Mouse (Mus musculus) hindbrain, embryonic 11.5 days (tissue): ENCODE results near the gene Nrxn1. TPM values are rescaled to one million over a fixed set of nuclear protein-coding genes. Genes with fewer than 3 reads are reported as not detected.

ENCODE experiments used
- ATAC-seq: fragments of 200-750 bp; cut with Nextera tagmentation; 2 replicates; pipeline ENCODE4 v1.8.0; 2017; ENCODE audit warnings: mild to moderate bottlenecking, moderate TSS enrichment, moderate library complexity; ENCODE audit not compliant: low FRiP score
- DNase-seq: peaks from one replicate; pipeline ENCODE4 v3.0.0-alpha.2; 2015; ENCODE audit warnings: low spot score
- H3K27ac ChIP-seq: fragments of 300-500 bp; sonication (generic); 2 replicates; pipeline ENCODE4 v1.5.1; 2014; ENCODE audit warnings: mild to moderate bottlenecking, low read depth, low read length
- H3K27me3 ChIP-seq: fragments of 300-500 bp; sonication (generic); 2 replicates; pipeline ENCODE4 v1.6.1; 2014; ENCODE audit warnings: mild to moderate bottlenecking, low read length, moderate library complexity, mixed read lengths; ENCODE audit not compliant: control insufficient read depth, insufficient read depth
- H3K36me3 ChIP-seq: fragments of 300-500 bp; sonication (generic); 2 replicates; pipeline ENCODE4 v1.6.1; 2014; ENCODE audit warnings: mild to moderate bottlenecking, low read length, moderate library complexity, mixed read lengths; ENCODE audit not compliant: control insufficient read depth, insufficient read depth
- H3K4me1 ChIP-seq: fragments of 300-500 bp; sonication (generic); replicated peaks from 2 replicates; pipeline ENCODE4 v1.6.1; 2014; ENCODE audit warnings: low read length, mixed read lengths; ENCODE audit not compliant: control insufficient read depth, insufficient read depth
- H3K4me2 ChIP-seq: fragments of 300-500 bp; sonication (generic); replicated peaks from 2 replicates; pipeline ENCODE4 v1.6.1; 2014; ENCODE audit warnings: mild to moderate bottlenecking, low read depth, low read length
- H3K4me3 ChIP-seq: fragments of 300-500 bp; sonication (generic); 2 replicates; pipeline ENCODE4 v1.5.1; 2014; ENCODE audit warnings: low read depth, low read length
- H3K9ac ChIP-seq: fragments of 300-500 bp; sonication (generic); 2 replicates; pipeline ENCODE4 v1.6.1; 2014; ENCODE audit warnings: low read depth, low read length
- H3K9me3 ChIP-seq: fragments of 300-500 bp; sonication (generic); 2 replicates; pipeline ENCODE4 v1.6.1; 2016; ENCODE audit warnings: low read length; ENCODE audit not compliant: control insufficient read depth
- WGBS: fragments of 180-500 bp; shearing (Covaris S2); extraction: QIAGEN DNeasy Blood & Tissue Kit; methylation state at CpG from one replicate; pipeline ENCODE4 v1.1.7; 2014; 5-methylcytosine and 5-hydroxymethylcytosine counted together
- polyA plus RNA-seq: library from polyadenylated mRNA; unstranded; fragments of >200 nt; fragmentation: Nextera tagmentation; extraction: Ambion mirVana; gene quantifications from 2 replicates; pipeline ENCODE4 v1.2.1, GENCODE M21; 2014

Nrxn1 gene
- polyA plus RNA-seq, 1 experiment from 2014 or later: 25.0 TPM

DNA sequence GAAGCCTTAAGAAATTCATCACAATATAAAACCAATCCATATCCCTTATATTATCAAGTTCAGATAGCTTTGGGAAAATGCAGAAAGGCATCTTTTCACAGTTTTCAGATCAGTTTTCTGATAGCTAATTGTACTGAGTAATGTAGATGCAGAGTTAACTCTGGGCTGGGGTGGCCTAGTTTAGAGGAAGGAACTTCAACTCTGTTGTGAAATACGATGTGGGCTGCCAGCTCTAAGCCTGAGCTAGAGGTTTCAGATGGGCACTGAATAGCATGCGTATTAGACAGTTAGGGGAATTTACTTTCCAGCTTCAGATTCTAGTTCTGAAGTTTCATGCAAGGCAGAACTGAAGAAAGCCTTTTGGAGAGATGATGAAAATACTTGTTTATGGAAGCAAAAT, 976.6 kb downstream of the Nrxn1 start:
- no peak overlapping the region for H3K27ac ChIP-seq
- no peak overlapping the region for H3K4me2 ChIP-seq
- no peak overlapping the region for H3K9ac ChIP-seq
- no peaks in the 10 kb centered on the region for H3K36me3 ChIP-seq
- DNase-seq (no peak), ATAC-seq (no peak)
- WGBS: 89% methylated on average over 2 of the region's 2 CpGs
- no peaks in the 10 kb centered on the region for H3K9me3 ChIP-seq
- H3K4me3 ChIP-seq: no peak overlapping the region
- H3K4me1 ChIP-seq: no peaks in the 10 kb centered on the region
- no peaks in the 10 kb centered on the region for H3K27me3 ChIP-seq

GRCm38 (mm10) chr17:90094999-90095398, 997.9 kb downstream of the Nrxn1 start:
- no peaks in the 10 kb centered on the region for H3K27me3 ChIP-seq
- H3K4me1 ChIP-seq: no peaks in the 10 kb centered on the region
- no peak overlapping the region for H3K27ac ChIP-seq
- H3K4me3 ChIP-seq: no peak overlapping the region
- DNase-seq: no peak
- no peak overlapping the region for H3K9ac ChIP-seq
- no peak for ATAC-seq
- no peak overlapping the region for H3K4me2 ChIP-seq
- H3K9me3 ChIP-seq: no peaks in the 10 kb centered on the region
- H3K36me3 ChIP-seq: no peaks in the 10 kb centered on the region
- 91% methylated on average over 3 of the region's 3 CpGs for WGBS

DNA sequence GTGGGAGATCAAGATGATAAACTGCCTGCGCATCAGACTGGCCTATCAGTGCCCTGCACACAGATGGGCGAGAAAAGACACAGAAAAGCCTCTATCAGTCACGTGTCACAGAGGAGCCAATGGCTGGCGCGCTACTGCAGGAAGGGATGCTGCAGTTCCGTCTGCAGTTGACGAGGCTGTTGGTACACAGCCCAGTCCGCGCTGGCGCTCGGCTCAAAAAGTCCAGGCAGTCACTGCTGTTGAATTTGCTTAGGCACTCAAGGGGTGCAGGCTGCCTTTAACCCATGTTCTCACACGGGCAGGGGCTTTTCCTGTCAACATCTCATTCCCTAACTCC, 1004.6 kb downstream of the Nrxn1 start:
- no peaks in the 10 kb centered on the region for H3K4me1 ChIP-seq
- peak overlapping the region; percentile 81 for H3K27ac ChIP-seq
- WGBS: under 1% methylated on average over 12 of the region's 12 CpGs
- ATAC-seq (peak; percentile 99), DNase-seq (peak; percentile 84)
- 0 out of 2 replicates have a peak overlapping the region, but pooled peaks have one; percentile 31 for H3K9ac ChIP-seq
- H3K27me3 ChIP-seq: no peaks in the 10 kb centered on the region
- peak overlapping the region; percentile 17; the same call in 1 of the 2 replicates for H3K4me3 ChIP-seq
- H3K4me2 ChIP-seq: peak overlapping the region; percentile 38
- H3K36me3 ChIP-seq: no peaks in the 10 kb centered on the region
- no peaks in the 10 kb centered on the region for H3K9me3 ChIP-seq

- DNase-seq: no peak
- Histone ChIP-seq H3K36me3 (no peaks in the 10 kb centered on the region), H3K9ac (0 out of 2 replicates have a peak overlapping the region, but pooled peaks have one; percentile 19), H3K4me3 (peak overlapping the region; percentile 17; the same call in 1 of the 2 replicates), H3K4me2 (peak overlapping the region; percentile 38), H3K4me1 (no peaks in the 10 kb centered on the region), H3K27me3 (no peaks in the 10 kb centered on the region), H3K27ac (peak overlapping the region; percentile 81), H3K9me3 (no peaks in the 10 kb centered on the region)
- ATAC-seq: no peak
- 55% methylated on average over 11 of the region's 11 CpGs for WGBS
Measured at GRCm38 (mm10) chr17:90087616-90088313, 1005.1 kb downstream of the Nrxn1 start.

GRCm38 (mm10) chr17:90086826-90087225, 1006.0 kb downstream of the Nrxn1 start:
- Histone ChIP-seq H3K9ac (no peak overlapping the region), H3K27ac (peak overlapping the region; percentile 75), H3K36me3 (no peaks in the 10 kb centered on the region), H3K27me3 (no peaks in the 10 kb centered on the region), H3K4me2 (no peak overlapping the region), H3K9me3 (no peaks in the 10 kb centered on the region), H3K4me3 (no peak overlapping the region), H3K4me1 (no peaks in the 10 kb centered on the region)
- ATAC-seq (peak; percentile 89), DNase-seq (peak; percentile 81)
- 0% methylated on average over 1 of the region's 1 CpGs for WGBS

- Histone ChIP-seq H3K36me3 (no peaks in the 10 kb centered on the region), H3K27ac (no peak overlapping the region), H3K4me1 (no peaks in the 10 kb centered on the region; the same call in 1 of the 2 replicates), H3K4me2 (no peak overlapping the region), H3K27me3 (no peaks in the 10 kb centered on the region), H3K4me3 (no peak overlapping the region), H3K9me3 (no peaks in the 10 kb centered on the region), H3K9ac (no peak overlapping the region)
- DNase-seq (peak; percentile 11), ATAC-seq (peak; percentile 46)
- WGBS: 48% methylated on average over 6 of the region's 6 CpGs
Measured at GRCm38 (mm10) chr17:90079003-90079402, 1013.9 kb downstream of the Nrxn1 start.

DNA sequence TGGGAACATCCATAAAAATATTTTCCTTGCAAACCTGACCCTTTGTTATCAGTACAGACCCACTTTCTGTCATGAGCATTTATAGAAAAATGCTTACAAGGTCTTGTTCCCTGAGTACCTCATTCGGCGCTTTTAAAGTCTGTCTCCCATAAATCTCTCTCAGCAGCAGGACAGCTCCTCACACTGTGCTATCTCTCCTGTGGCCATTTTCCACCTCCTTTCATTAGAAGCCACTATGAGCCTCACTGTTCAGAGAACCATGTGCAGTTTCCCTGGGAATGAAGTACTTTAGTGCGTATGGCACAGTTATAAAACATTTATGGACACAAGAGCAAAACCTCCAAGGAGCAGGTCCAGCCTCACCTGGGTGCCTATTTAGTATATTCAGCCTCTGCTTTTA, 1014.4 kb downstream of the Nrxn1 start:
- Histone ChIP-seq H3K4me2 (no peak overlapping the region), H3K27me3 (no peaks in the 10 kb centered on the region), H3K4me3 (no peak overlapping the region), H3K9me3 (no peaks in the 10 kb centered on the region), H3K36me3 (no peaks in the 10 kb centered on the region), H3K27ac (no peak overlapping the region), H3K4me1 (no peaks in the 10 kb centered on the region; the same call in 1 of the 2 replicates), H3K9ac (no peak overlapping the region)
- WGBS: 77% methylated on average over 3 of the region's 3 CpGs
- peak; percentile 49; the same call in 1 of the 2 replicates for ATAC-seq
- no peak for DNase-seq

DNA sequence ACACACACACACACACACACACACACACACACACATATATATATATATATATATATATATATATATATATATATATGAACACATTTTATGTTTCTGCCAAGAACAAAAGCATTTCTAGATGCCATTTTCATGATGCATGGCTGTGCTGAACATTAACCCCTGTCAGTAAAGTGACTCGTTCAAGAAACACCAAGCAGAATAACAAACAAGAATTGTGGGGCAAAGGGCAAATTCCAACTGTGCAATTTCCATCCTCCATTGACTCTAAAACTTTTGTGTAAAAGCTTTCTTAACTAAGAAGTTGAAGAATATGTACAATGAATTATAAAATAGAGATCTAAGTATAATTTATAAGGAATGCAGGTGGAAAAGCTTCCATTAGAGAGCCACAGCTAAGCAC, 1030.0 kb downstream of the Nrxn1 start:
- Histone ChIP-seq H3K27me3 (no peaks in the 10 kb centered on the region), H3K9me3 (no peaks in the 10 kb centered on the region), H3K4me1 (no peaks in the 10 kb centered on the region), H3K27ac (no peak overlapping the region), H3K9ac (no peak overlapping the region), H3K4me3 (no peak overlapping the region), H3K36me3 (no peaks in the 10 kb centered on the region), H3K4me2 (no peak overlapping the region)
- DNase-seq (no peak), ATAC-seq (no peak)
- 14% methylated on average over 1 of the region's 1 CpGs for WGBS

DNA sequence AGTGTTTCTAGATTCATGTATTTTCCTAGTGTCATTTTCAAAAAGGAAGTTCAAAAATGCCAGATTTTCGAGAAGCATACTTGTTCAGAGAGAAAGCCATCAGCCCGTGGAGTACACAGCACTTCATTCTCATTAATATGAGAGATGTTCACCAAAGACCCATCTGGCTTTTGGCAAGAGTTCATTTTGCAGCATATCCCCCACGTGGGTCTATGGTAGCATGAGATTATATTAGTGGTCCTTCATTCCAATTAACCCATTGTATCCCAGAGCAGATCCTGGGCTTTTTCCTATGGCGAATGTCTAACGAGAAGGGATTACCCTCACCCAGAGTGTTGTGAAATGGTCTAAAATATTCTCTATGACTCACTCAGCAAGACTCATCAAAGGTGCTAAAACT, 1032.0 kb downstream of the Nrxn1 start:
- DNase-seq (peak; percentile 33), ATAC-seq (peak; percentile 86)
- Histone ChIP-seq H3K4me2 (no peak overlapping the region), H3K27me3 (no peaks in the 10 kb centered on the region), H3K9ac (no peak overlapping the region), H3K36me3 (no peaks in the 10 kb centered on the region), H3K27ac (no peak overlapping the region), H3K4me3 (no peak overlapping the region), H3K9me3 (no peaks in the 10 kb centered on the region), H3K4me1 (no peaks in the 10 kb centered on the region)
- WGBS: 61% methylated on average over 5 of the region's 5 CpGs
